Mouse (Mus musculus): Measurements from ENCODE around the gene Tagln2. TPM values are rescaled to one million over a fixed set of nuclear protein-coding genes. Genes with fewer than 3 reads are reported as not detected.
A peak's percentile ranks its signal among the peaks of the same experiment; 100 is the strongest.

Tagln2 gene
- polyA plus RNA-seq, 1 experiment = 393 TPM

DNA sequence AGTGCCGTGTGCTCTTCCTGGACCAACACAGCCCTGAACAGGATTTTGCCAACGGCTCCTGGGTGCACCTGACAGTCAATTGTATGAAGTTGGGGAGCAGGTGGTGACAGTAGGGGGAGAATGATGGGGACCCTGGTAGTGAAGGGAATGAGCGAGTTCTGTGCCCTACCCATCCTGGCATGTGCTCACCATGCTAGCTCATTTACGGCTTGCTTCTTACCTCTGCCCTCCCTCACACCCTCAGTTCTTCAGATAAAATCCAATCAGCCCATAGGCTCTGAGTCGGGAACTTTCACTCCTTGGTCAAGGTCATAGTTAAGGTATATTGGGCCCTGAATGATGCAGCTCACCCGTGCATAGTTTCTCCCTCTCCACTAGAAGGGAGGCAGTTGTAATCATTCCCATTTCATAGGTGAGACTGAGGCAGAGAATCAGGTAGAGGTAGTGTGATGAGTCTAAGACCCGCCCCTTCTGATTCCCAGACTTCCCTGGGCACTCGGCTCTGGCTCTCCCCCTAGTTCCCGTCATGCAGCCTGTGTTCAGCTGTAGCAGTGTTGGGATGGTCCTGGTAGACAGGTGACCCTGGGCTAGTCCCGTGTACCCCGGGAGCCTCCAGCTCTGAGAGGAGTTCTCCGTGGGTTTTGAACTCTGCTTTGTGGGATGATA is 10.1 kb upstream of the Tagln2 start:
- no peaks in the 10 kb centered on the region for H3K27me3 ChIP-seq (ENCODE audit: control insufficient read depth, insufficient read depth, insufficient read length)
- TF ChIP-seq POLR2A (IDR thresholded peaks at IDR 0.05; ENCODE audit: insufficient read length, low read depth) (no peak), USF1 (IDR thresholded peaks at IDR 0.05; ENCODE audit: low read depth) (no peak), MYOD1 (IDR thresholded peaks at IDR 0.05; ENCODE audit: control insufficient read depth in 1 of 3, insufficient read length in 2 of 3, low read depth in 2 of 3) (no peak), E2F4 (IDR thresholded peaks at IDR 0.05; ENCODE audit: insufficient read depth) (no peak), SRF (IDR thresholded peaks at IDR 0.05; ENCODE audit: control insufficient read depth, insufficient read length, low read depth) (no peak), TCF3 (IDR thresholded peaks at IDR 0.05; ENCODE audit: insufficient read length, low read depth) (no peak), MYOG (IDR thresholded peaks at IDR 0.05; ENCODE audit: control insufficient read depth in 1 of 3, insufficient read depth in 1 of 3, insufficient read length in 2 of 3, low read depth in 2 of 3) (no peak), POLR2AphosphoS2 (IDR thresholded peaks at IDR 0.05; ENCODE audit: insufficient read length, low read depth) (no peak), MAX (IDR thresholded peaks at IDR 0.05; ENCODE audit: low read depth) (no peak), TCF12 (IDR thresholded peaks at IDR 0.05; ENCODE audit: insufficient read depth, poor library complexity, severe bottlenecking) (no peak), CEBPB (IDR thresholded peaks at IDR 0.05; ENCODE audit: insufficient read depth, poor library complexity, severe bottlenecking) (no peak), REST (IDR thresholded peaks at IDR 0.05; ENCODE audit: insufficient read depth, insufficient read length) (no peak)
- no peaks in the 10 kb centered on the region for H3K36me3 ChIP-seq (ENCODE audit: control insufficient read depth, insufficient read depth)
- H3ac ChIP-seq (ENCODE audit: control insufficient read depth, insufficient read length) = no peak overlapping the region
- no peak overlapping the region for H3K4me3 ChIP-seq
- H3K79me2 ChIP-seq (ENCODE audit: control insufficient read depth, insufficient read depth) = no peaks in the 10 kb centered on the region
- peak overlapping the region; percentile 72 for H3K4me2 ChIP-seq (ENCODE audit: low read depth)

- Histone ChIP-seq H3K36me3 (ENCODE audit: control insufficient read depth, insufficient read depth) (no peaks in the 10 kb centered on the region), H3K27me3 (ENCODE audit: control insufficient read depth, insufficient read depth, insufficient read length) (no peaks in the 10 kb centered on the region), H3K4me3 (no peak overlapping the region), H3K4me2 (ENCODE audit: low read depth) (peak overlapping the region; percentile 72), H3K79me2 (ENCODE audit: control insufficient read depth, insufficient read depth) (no peaks in the 10 kb centered on the region), H3ac (ENCODE audit: control insufficient read depth, insufficient read length) (no peak overlapping the region)
- no peak for TF ChIP-seq CEBPB (IDR thresholded peaks at IDR 0.05; ENCODE audit: insufficient read depth, poor library complexity, severe bottlenecking)
- TF ChIP-seq MYOG (IDR thresholded peaks at IDR 0.05; ENCODE audit: control insufficient read depth in 1 of 3, insufficient read depth in 1 of 3, insufficient read length in 2 of 3, low read depth in 2 of 3) = no peak
- no peak for TF ChIP-seq POLR2AphosphoS2 (IDR thresholded peaks at IDR 0.05; ENCODE audit: insufficient read length, low read depth)
- no peak for TF ChIP-seq MYOD1 (IDR thresholded peaks at IDR 0.05; ENCODE audit: control insufficient read depth in 1 of 3, insufficient read length in 2 of 3, low read depth in 2 of 3)
- no peak for TF ChIP-seq MAX (IDR thresholded peaks at IDR 0.05; ENCODE audit: low read depth)
Measured at GRCm38 (mm10) chr1:172490261-172490661, 9.6 kb upstream of the Tagln2 start.

DNA sequence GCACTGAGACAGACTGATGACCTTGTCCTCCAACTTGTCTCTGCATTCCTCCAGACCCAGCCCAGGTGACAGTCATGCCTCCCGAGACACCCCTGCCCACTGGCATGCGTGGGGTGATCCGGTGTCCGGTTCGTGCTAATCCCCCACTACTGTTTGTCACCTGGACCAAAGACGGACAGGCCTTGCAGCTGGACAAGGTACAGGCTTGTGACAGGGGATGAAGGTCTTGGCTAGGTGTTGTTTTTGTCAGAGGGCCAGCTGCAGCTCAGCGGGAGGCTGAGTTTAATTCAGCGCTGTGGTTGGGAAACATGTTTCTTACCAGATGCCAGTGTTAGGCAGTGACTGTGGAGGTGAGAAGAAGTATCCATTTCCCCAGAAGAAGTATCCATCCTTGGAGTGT is 7.8 kb upstream of the Tagln2 start:
- Histone ChIP-seq H3K27me3 (ENCODE audit: control insufficient read depth, insufficient read depth, insufficient read length) (no peaks in the 10 kb centered on the region), H3K4me2 (ENCODE audit: low read depth) (no peak overlapping the region), H3K36me3 (ENCODE audit: control insufficient read depth, insufficient read depth) (no peaks in the 10 kb centered on the region), H3K4me3 (no peak overlapping the region), H3K79me2 (ENCODE audit: control insufficient read depth, insufficient read depth) (no peaks in the 10 kb centered on the region), H3ac (ENCODE audit: control insufficient read depth, insufficient read length) (no peak overlapping the region)
- no peak for TF ChIP-seq TCF12 (IDR thresholded peaks at IDR 0.05; ENCODE audit: insufficient read depth, poor library complexity, severe bottlenecking)
- no peak for TF ChIP-seq POLR2AphosphoS2 (IDR thresholded peaks at IDR 0.05; ENCODE audit: insufficient read length, low read depth)
- TF ChIP-seq MYOD1 (IDR thresholded peaks at IDR 0.05; ENCODE audit: control insufficient read depth in 1 of 3, insufficient read length in 2 of 3, low read depth in 2 of 3) = no peak
- TF ChIP-seq REST (IDR thresholded peaks at IDR 0.05; ENCODE audit: insufficient read depth, insufficient read length) = no peak
- TF ChIP-seq MYOG (IDR thresholded peaks at IDR 0.05; ENCODE audit: control insufficient read depth in 1 of 3, insufficient read depth in 1 of 3, insufficient read length in 2 of 3, low read depth in 2 of 3) = no peak
- TF ChIP-seq TCF3 (IDR thresholded peaks at IDR 0.05; ENCODE audit: insufficient read length, low read depth) = no peak
- no peak for TF ChIP-seq CEBPB (IDR thresholded peaks at IDR 0.05; ENCODE audit: insufficient read depth, poor library complexity, severe bottlenecking)
- TF ChIP-seq USF1 (IDR thresholded peaks at IDR 0.05; ENCODE audit: low read depth) = no peak
- no peak for TF ChIP-seq MAX (IDR thresholded peaks at IDR 0.05; ENCODE audit: low read depth)
- no peak for TF ChIP-seq E2F4 (IDR thresholded peaks at IDR 0.05; ENCODE audit: insufficient read depth)

DNA sequence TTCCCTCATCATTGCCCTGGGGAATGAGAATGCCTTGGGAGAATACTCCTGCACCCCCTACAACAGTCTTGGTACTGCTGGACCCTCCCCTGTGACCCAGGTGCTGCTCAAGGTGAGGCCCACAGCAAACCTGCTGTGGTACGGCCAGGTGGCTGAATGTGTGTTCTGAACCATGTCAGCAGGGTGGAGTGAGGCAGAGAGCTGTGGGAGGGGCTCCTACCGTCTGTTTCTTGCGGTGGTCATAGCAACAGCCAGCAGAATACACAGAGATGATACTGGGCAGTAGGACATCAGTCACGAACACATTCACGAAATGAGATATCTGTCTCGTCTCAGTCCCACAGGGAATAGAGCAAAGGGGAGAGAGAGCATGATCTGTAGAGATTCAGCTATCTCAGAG is 6.3 kb upstream of the Tagln2 start:
- H3K4me2 ChIP-seq (ENCODE audit: low read depth) = no peak overlapping the region
- H3K36me3 ChIP-seq (ENCODE audit: control insufficient read depth, insufficient read depth) = no peaks in the 10 kb centered on the region
- H3K79me2 ChIP-seq (ENCODE audit: control insufficient read depth, insufficient read depth) = no peaks in the 10 kb centered on the region
- H3K27me3 ChIP-seq (ENCODE audit: control insufficient read depth, insufficient read depth, insufficient read length) = no peaks in the 10 kb centered on the region
- TF ChIP-seq MYOG (IDR thresholded peaks at IDR 0.05; ENCODE audit: control insufficient read depth in 1 of 3, insufficient read depth in 1 of 3, insufficient read length in 2 of 3, low read depth in 2 of 3) (no peak), TCF3 (IDR thresholded peaks at IDR 0.05; ENCODE audit: insufficient read length, low read depth) (no peak), USF1 (IDR thresholded peaks at IDR 0.05; ENCODE audit: low read depth) (no peak), SRF (IDR thresholded peaks at IDR 0.05; ENCODE audit: control insufficient read depth, insufficient read length, low read depth) (no peak), E2F4 (IDR thresholded peaks at IDR 0.05; ENCODE audit: insufficient read depth) (no peak), TCF12 (IDR thresholded peaks at IDR 0.05; ENCODE audit: insufficient read depth, poor library complexity, severe bottlenecking) (no peak), POLR2A (IDR thresholded peaks at IDR 0.05; ENCODE audit: insufficient read length, low read depth) (no peak), MAX (IDR thresholded peaks at IDR 0.05; ENCODE audit: low read depth) (no peak), CEBPB (IDR thresholded peaks at IDR 0.05; ENCODE audit: insufficient read depth, poor library complexity, severe bottlenecking) (no peak)
- H3ac ChIP-seq (ENCODE audit: control insufficient read depth, insufficient read length) = no peak overlapping the region
- no peak overlapping the region for H3K4me3 ChIP-seq

DNA sequence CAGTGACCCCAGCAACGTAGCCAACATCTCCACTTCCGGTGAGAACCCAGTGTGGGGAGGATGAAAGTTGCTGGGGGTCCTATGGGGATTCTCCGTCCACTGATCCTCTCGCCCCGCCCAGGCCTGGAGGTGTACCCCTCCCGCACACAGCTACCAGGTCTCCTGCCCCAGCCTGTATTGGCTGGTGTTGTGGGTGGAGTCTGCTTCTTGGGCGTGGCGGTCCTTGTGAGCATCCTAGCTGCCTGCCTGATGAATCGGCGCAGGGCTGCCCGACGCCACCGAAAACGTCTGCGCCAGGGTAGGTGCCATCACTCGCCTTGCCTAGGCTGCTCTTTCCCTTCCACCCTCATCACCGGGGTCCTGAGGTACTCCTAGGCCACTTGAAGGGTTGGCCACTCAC is 3.8 kb upstream of the Tagln2 start:
- Histone ChIP-seq H3K4me2 (ENCODE audit: low read depth) (no peak overlapping the region), H3K79me2 (ENCODE audit: control insufficient read depth, insufficient read depth) (peaks cover under 1% of the 10 kb centered on the region), H3K27me3 (ENCODE audit: control insufficient read depth, insufficient read depth, insufficient read length) (no peaks in the 10 kb centered on the region), H3K36me3 (ENCODE audit: control insufficient read depth, insufficient read depth) (no peaks in the 10 kb centered on the region), H3K4me3 (no peak overlapping the region), H3ac (ENCODE audit: control insufficient read depth, insufficient read length) (no peak overlapping the region)
- TF ChIP-seq SRF (IDR thresholded peaks at IDR 0.05; ENCODE audit: control insufficient read depth, insufficient read length, low read depth) (no peak), E2F4 (IDR thresholded peaks at IDR 0.05; ENCODE audit: insufficient read depth) (no peak)
